Mouse (Mus musculus) midbrain, embryonic 13.5 days (tissue): ENCODE results near the gene Arrdc4. TPM values are rescaled to one million over a fixed set of nuclear protein-coding genes. Genes with fewer than 3 reads are reported as not detected.

Experiments
- ATAC-seq: fragments of 200-750 bp; cut with Nextera tagmentation; 2 replicates; pipeline ENCODE4 v1.8.0; 2017; ENCODE audit warnings: mild to moderate bottlenecking, moderate TSS enrichment, moderate library complexity
- H3K27ac ChIP-seq: fragments of 300-500 bp; sonication (generic); 2 replicates; pipeline ENCODE4 v1.5.1; 2015; ENCODE audit warnings: inconsistent platforms, mild to moderate bottlenecking, moderate library complexity
- H3K27me3 ChIP-seq: fragments of 300-500 bp; sonication (generic); 2 replicates; pipeline ENCODE4 v1.6.1; 2015; ENCODE audit warnings: mild to moderate bottlenecking, inconsistent platforms
- H3K36me3 ChIP-seq: fragments of 300-500 bp; sonication (generic); 2 replicates; pipeline ENCODE4 v1.6.1; 2015; ENCODE audit warnings: mild to moderate bottlenecking, inconsistent platforms
- H3K4me1 ChIP-seq: fragments of 300-500 bp; sonication (generic); replicated peaks from 2 replicates; pipeline ENCODE4 v1.6.1; 2015; ENCODE audit warnings: inconsistent platforms
- H3K4me2 ChIP-seq: fragments of 300-500 bp; sonication (generic); replicated peaks from 2 replicates; pipeline ENCODE4 v1.6.1; 2015; ENCODE audit warnings: moderate library complexity, mild to moderate bottlenecking, inconsistent platforms
- H3K4me3 ChIP-seq: fragments of 300-500 bp; sonication (generic); replicated peaks from 2 replicates; pipeline ENCODE4 v1.5.1; 2015; ENCODE audit warnings: mild to moderate bottlenecking, inconsistent platforms
- H3K9ac ChIP-seq: fragments of 300-500 bp; sonication (generic); replicated peaks from 2 replicates; pipeline ENCODE4 v1.6.1; 2015; ENCODE audit warnings: mild to moderate bottlenecking, inconsistent platforms
- H3K9me3 ChIP-seq: fragments of 300-500 bp; sonication (generic); 2 replicates; pipeline ENCODE4 v1.6.1; 2016; ENCODE audit warnings: mild to moderate bottlenecking, inconsistent platforms
- WGBS: fragments of 180-500 bp; shearing (Covaris S2); methylation state at CpG from one replicate; pipeline ENCODE4 v1.1.7; 2015; 5-methylcytosine and 5-hydroxymethylcytosine counted together
- polyA plus RNA-seq: library from polyadenylated mRNA; unstranded; fragments of >200 nt; fragmentation: Nextera tagmentation; extraction: Ambion mirVana; gene quantifications from 2 replicates; pipeline ENCODE4 v1.2.1, GENCODE M21; 2015

Arrdc4 gene
- polyA plus RNA-seq, 1 experiment from 2014 or later: 22.2 TPM

GRCm38 (mm10) chr7:68744206-68744605 is 4.8 kb downstream of the Arrdc4 start:
- Histone ChIP-seq H3K4me2 (no peak overlapping the region), H3K4me1 (peaks cover 28% of the 10 kb centered on the region), H3K9ac (no peak overlapping the region), H3K27me3 (no peaks in the 10 kb centered on the region), H3K27ac (no peak overlapping the region), H3K9me3 (no peaks in the 10 kb centered on the region), H3K4me3 (no peak overlapping the region), H3K36me3 (peaks cover 43% of the 10 kb centered on the region)
- no peak for ATAC-seq
- 78% methylated on average over 2 of the region's 2 CpGs for WGBS

GRCm38 (mm10) chr7:68740763-68741162 is 8.3 kb downstream of the Arrdc4 start:
- no peaks in the 10 kb centered on the region for H3K27me3 ChIP-seq
- 94% methylated on average over 6 of the region's 6 CpGs for WGBS
- no peak overlapping the region for H3K27ac ChIP-seq
- no peak for ATAC-seq
- H3K9me3 ChIP-seq: no peaks in the 10 kb centered on the region
- no peak overlapping the region for H3K4me2 ChIP-seq
- H3K9ac ChIP-seq: no peak overlapping the region
- H3K4me3 ChIP-seq: no peak overlapping the region
- H3K4me1 ChIP-seq: 0 out of 2 replicates have a peak, but pooled peaks cover 2% of the 10 kb centered on the region
- peaks cover 65% of the 10 kb centered on the region for H3K36me3 ChIP-seq

- Histone ChIP-seq H3K4me2 (no peak overlapping the region), H3K36me3 (peaks cover 61% of the 10 kb centered on the region), H3K27me3 (no peaks in the 10 kb centered on the region), H3K4me3 (no peak overlapping the region), H3K9ac (no peak overlapping the region), H3K27ac (no peak overlapping the region), H3K4me1 (no peaks in the 10 kb centered on the region), H3K9me3 (no peaks in the 10 kb centered on the region)
- no peak for ATAC-seq
- 92% methylated on average over 11 of the region's 11 CpGs for WGBS
These were observed 10.2 kb downstream of the Arrdc4 start for GRCm38 (mm10) chr7:68738676-68739399.

GRCm38 (mm10) chr7:68726380-68726779 is 22.7 kb downstream of the Arrdc4 start:
- WGBS: 94% methylated on average over 5 of the region's 5 CpGs
- no peak for ATAC-seq
- Histone ChIP-seq H3K4me2 (no peak overlapping the region), H3K27me3 (no peaks in the 10 kb centered on the region), H3K9ac (no peak overlapping the region), H3K36me3 (no peaks in the 10 kb centered on the region), H3K9me3 (no peaks in the 10 kb centered on the region), H3K4me3 (no peak overlapping the region), H3K4me1 (no peaks in the 10 kb centered on the region), H3K27ac (no peak overlapping the region)

- H3K36me3 ChIP-seq: no peaks in the 10 kb centered on the region
- no peaks in the 10 kb centered on the region for H3K9me3 ChIP-seq
- no peak overlapping the region for H3K4me3 ChIP-seq
- no peak overlapping the region for H3K9ac ChIP-seq
- no peak for ATAC-seq
- H3K27ac ChIP-seq: no peak overlapping the region
- no peaks in the 10 kb centered on the region for H3K4me1 ChIP-seq
- no peaks in the 10 kb centered on the region for H3K27me3 ChIP-seq
- WGBS: 86% methylated on average over 7 of the region's 7 CpGs
- no peak overlapping the region for H3K4me2 ChIP-seq
These were observed 24.3 kb downstream of the Arrdc4 start for GRCm38 (mm10) chr7:68724711-68725110.

- Histone ChIP-seq H3K4me1 (peaks cover 16% of the 10 kb centered on the region), H3K4me3 (no peak overlapping the region), H3K27ac (no peak overlapping the region), H3K36me3 (no peaks in the 10 kb centered on the region), H3K27me3 (no peaks in the 10 kb centered on the region), H3K4me2 (no peak overlapping the region), H3K9ac (no peak overlapping the region), H3K9me3 (no peaks in the 10 kb centered on the region)
- ATAC-seq: no peak
- WGBS: 94% methylated on average over 4 of the region's 4 CpGs
These were observed 27.5 kb downstream of the Arrdc4 start for GRCm38 (mm10) chr7:68721520-68721919.

- H3K4me3 ChIP-seq: no peak overlapping the region
- H3K9me3 ChIP-seq: no peaks in the 10 kb centered on the region
- no peaks in the 10 kb centered on the region for H3K27me3 ChIP-seq
- H3K9ac ChIP-seq: no peak overlapping the region
- no peaks in the 10 kb centered on the region for H3K36me3 ChIP-seq
- H3K4me1 ChIP-seq: peaks cover 16% of the 10 kb centered on the region
- no peak overlapping the region for H3K27ac ChIP-seq
- no peak; the same call in 1 of the 2 replicates for ATAC-seq
- H3K4me2 ChIP-seq: no peak overlapping the region
These were observed 31.1 kb downstream of the Arrdc4 start for GRCm38 (mm10) chr7:68717988-68718387.

- 30% methylated on average over 10 of the region's 10 CpGs for WGBS
- Histone ChIP-seq H3K4me1 (peaks cover 16% of the 10 kb centered on the region), H3K4me3 (no peak overlapping the region), H3K36me3 (no peaks in the 10 kb centered on the region), H3K4me2 (peak overlapping the region; percentile 6; the same call in 1 of the 2 replicates), H3K9me3 (no peaks in the 10 kb centered on the region), H3K27me3 (no peaks in the 10 kb centered on the region), H3K9ac (no peak overlapping the region), H3K27ac (no peak overlapping the region)
- ATAC-seq: peak; percentile 65
These were observed 31.5 kb downstream of the Arrdc4 start for GRCm38 (mm10) chr7:68717498-68717897.

- WGBS: 71% methylated on average over 8 of the region's 8 CpGs
- Histone ChIP-seq H3K27me3 (no peaks in the 10 kb centered on the region), H3K4me1 (peaks cover 16% of the 10 kb centered on the region), H3K36me3 (no peaks in the 10 kb centered on the region), H3K4me3 (no peak overlapping the region), H3K9ac (no peak overlapping the region), H3K9me3 (no peaks in the 10 kb centered on the region), H3K4me2 (no peak overlapping the region), H3K27ac (no peak overlapping the region)
- no peak for ATAC-seq
These were observed 32.1 kb downstream of the Arrdc4 start for GRCm38 (mm10) chr7:68716926-68717325.

- Histone ChIP-seq H3K4me2 (no peak overlapping the region), H3K9me3 (no peaks in the 10 kb centered on the region), H3K27ac (no peak overlapping the region), H3K4me3 (no peak overlapping the region), H3K36me3 (no peaks in the 10 kb centered on the region), H3K4me1 (peaks cover 14% of the 10 kb centered on the region), H3K9ac (no peak overlapping the region), H3K27me3 (no peaks in the 10 kb centered on the region)
- 91% methylated on average over 1 of the region's 1 CpGs for WGBS
- ATAC-seq: no peak
These were observed 36.1 kb downstream of the Arrdc4 start for GRCm38 (mm10) chr7:68712928-68713327.

GRCm38 (mm10) chr7:68712425-68712824 is 36.6 kb downstream of the Arrdc4 start:
- ATAC-seq: no peak
- Histone ChIP-seq H3K27me3 (no peaks in the 10 kb centered on the region), H3K36me3 (no peaks in the 10 kb centered on the region), H3K9me3 (no peaks in the 10 kb centered on the region), H3K4me2 (no peak overlapping the region), H3K27ac (no peak overlapping the region), H3K4me1 (peaks cover 9% of the 10 kb centered on the region), H3K9ac (no peak overlapping the region), H3K4me3 (no peak overlapping the region)
- 86% methylated on average over 3 of the region's 3 CpGs for WGBS

GRCm38 (mm10) chr7:68709319-68709573 is 39.8 kb downstream of the Arrdc4 start:
- H3K9ac ChIP-seq: no peak overlapping the region
- H3K4me1 ChIP-seq: no peaks in the 10 kb centered on the region
- WGBS: 97% methylated on average over 1 of the region's 1 CpGs
- ATAC-seq: no peak
- no peaks in the 10 kb centered on the region for H3K9me3 ChIP-seq
- no peak overlapping the region for H3K4me2 ChIP-seq
- H3K4me3 ChIP-seq: no peak overlapping the region
- no peaks in the 10 kb centered on the region for H3K27me3 ChIP-seq
- H3K36me3 ChIP-seq: no peaks in the 10 kb centered on the region
- no peak overlapping the region for H3K27ac ChIP-seq
